Mouse (Mus musculus) olfactory bulb, adult 2 months (tissue): ENCODE results near the gene Fastkd5.

Source experiments
- CTCF ChIP-seq: fragments of 200-500 bp; IDR thresholded peaks from 2 replicates; pipeline ENCODE4 v1.5.1; 2012; ENCODE audit warnings: low read depth, mild to moderate bottlenecking, low read length, moderate library complexity; ENCODE audit not compliant: insufficient read depth
- POLR2A ChIP-seq: fragments of 200-500 bp; IDR thresholded peaks from 2 replicates; pipeline ENCODE4 v1.6.1; 2012; ENCODE audit warnings: mild to moderate bottlenecking, low read depth, low read length, moderate library complexity; ENCODE audit not compliant: insufficient read depth

DNA sequence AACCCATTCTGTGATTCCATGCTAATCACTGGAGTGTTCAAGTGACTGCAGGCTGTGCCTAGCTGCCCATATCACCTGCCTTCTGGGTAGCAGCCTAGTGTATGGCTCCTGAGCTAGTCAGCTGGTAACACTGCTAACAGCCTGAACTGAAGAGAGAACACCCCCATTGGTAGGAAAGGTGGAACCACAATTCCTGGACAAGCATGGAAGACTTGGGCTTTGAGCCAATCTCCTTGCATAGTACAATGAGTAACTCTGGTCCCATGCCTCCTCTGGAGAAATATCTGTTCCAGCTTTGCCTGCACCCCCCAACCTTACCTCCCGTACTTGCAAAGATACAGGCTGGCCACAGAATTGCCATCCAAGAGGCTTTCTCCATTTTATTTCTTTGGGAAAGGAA lies 2.6 kb upstream of the Fastkd5 start:
- no peak for TF ChIP-seq CTCF
- no peak for TF ChIP-seq POLR2A
